Mouse (Mus musculus) adrenal gland, postnatal 14 days (tissue): ENCODE results near the gene Ttc9b. TPM values are rescaled to one million over a fixed set of nuclear protein-coding genes. Genes with fewer than 3 reads are reported as not detected.
"Not testable (repeated sequence)": the region's sequence is repeated elsewhere in the genome, so short reads cannot be mapped to it uniquely, and the experiment has no call there.

Experiments used
- DNase-seq: peaks from one replicate; pipeline ENCODE4 v3.0.0; 2021; ENCODE audit warnings: mixed read lengths
- total RNA-seq: library from RNA; stranded (reverse); gene quantifications from 2 replicates; pipeline ENCODE4 v1.2.3, GENCODE M21; 2021

The Ttc9b gene
- total RNA-seq, 1 experiment from 2014 or later = 0.26 TPM

DNA sequence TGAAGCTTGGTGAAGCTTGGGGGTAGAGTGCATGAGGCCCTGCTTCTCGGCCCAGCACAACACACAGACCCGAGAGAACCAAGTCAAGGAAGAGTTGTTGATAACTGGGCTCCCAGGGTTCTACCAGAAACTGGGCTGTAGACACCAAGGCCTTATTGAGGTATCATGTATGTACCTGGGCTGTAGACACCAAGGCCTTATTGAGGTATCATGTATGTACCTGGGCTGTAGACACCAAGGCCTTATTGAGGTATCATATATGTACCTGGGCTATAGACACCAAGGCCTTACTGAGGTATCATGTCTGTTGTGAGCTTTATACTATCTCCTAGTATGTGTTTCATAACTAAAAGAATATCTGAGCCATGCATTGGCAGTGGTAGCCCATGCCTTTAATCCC lies 18.6 kb upstream of the Ttc9b start:
- not testable (repeated sequence) for DNase-seq

DNA sequence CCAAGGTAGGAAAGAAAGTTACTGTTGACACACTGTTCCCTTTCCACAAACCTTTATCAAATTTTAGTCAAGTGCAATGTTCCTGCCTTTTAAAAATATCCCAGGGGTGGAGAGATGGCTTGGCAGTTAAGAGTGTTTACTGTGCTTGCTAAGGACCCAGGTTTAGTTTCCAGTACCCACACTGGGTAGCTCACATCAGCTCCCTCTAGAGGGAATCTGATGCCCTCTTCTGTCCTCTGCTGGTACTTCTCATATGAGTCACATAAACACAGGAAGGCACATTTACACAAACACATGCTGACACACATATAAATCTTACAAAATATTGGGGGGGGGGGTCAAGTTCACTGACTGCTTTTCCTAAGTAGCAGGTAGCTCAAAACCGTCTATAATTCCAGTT lies 9.2 kb upstream of the Ttc9b start:
- DNase-seq = no peak

DNA sequence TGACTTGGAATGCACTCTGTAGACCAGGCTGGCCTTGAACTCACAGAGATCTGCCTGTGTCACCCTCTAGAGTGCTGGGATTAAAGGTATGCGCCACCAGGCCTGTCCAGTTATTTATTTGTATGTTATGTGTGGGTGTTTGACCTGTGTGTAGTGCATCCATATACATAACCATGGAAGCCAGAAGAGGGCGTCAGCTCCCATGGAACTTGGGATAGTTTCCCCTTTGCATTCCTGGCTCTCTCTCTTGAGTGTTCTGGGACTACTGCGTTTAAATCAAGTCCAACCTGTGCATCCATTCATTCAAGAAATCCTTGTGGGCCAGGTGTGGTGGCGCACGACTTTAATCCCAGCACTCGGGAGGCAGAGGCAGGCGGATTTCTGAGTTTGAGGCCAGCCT lies 7.2 kb upstream of the Ttc9b start:
- no peak for DNase-seq

DNA sequence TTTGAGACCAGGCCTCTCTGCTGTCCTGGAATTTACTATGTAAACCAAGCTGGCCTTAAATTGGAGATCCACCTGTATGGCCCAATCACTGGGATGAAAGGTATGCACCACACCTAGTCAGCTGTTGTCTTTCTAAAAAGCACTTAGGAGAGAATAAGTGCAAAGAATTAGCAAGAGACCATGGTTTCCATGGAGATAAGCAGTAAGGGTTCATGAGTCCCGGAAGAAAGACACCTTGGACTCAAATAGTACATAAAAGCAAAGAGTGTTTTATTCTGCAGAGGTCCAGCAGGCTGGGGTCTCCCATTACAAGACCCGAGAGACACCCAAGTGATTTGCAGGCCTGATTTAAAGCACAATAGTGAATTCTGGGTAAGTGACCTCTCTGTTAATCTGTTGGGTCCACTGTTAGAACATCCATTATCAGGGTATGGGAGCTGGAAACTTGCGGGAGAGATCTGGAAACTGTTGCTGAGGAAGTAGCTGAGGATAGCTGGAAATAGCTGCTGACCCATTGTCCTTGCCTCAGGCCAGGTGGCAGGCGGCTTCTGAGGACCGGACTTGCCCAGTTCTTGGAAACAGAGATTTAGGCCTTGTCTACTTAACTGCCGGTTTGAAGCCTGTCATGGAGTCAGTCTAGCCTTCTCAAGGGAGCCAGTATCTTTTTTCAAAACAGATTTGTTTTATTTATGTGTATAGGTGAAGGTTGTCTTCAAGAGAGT lies 6.3 kb upstream of the Ttc9b start:
- no peak for DNase-seq

DNA sequence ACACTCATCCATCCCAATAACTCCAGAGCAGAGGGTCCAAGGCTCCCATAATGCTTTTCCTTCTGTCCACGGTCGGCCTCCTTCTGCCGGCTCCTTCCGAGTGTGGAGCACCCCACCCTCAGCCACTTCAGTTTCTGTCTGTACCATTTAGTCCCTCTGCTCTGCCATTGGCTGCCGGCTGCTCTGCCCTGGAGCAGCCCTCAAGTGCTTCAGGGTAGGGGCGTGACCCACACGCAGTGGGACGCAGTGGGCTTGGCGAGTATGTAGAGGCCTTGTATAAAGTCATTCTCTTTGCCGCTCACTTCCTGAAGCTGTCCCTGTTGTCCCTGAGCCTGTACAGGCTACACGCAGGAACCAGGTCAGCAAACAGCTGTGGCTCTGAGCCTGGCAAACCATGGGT lies 4.0 kb upstream of the Ttc9b start:
- DNase-seq = no peak

DNA sequence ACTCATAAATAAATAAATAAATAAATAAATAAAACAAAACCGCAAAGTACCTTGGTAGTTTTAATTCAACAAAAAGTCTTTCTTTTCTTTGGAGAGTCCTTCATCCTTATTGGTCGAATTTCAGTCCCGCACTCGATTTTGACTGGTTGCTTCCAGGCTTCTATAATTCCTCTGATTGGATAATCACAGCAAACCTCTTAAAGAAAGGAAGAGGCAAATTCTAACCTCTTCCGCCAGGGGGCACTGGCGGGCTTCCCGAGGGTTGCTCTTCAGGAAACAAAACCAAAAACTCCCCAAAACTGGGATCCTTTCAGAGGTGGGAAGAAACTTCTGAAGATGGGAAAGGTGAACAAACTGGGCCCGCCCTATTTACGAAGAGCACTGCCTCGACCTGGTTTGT lies 2.8 kb upstream of the Ttc9b start:
- DNase-seq = peak; percentile 89

DNA sequence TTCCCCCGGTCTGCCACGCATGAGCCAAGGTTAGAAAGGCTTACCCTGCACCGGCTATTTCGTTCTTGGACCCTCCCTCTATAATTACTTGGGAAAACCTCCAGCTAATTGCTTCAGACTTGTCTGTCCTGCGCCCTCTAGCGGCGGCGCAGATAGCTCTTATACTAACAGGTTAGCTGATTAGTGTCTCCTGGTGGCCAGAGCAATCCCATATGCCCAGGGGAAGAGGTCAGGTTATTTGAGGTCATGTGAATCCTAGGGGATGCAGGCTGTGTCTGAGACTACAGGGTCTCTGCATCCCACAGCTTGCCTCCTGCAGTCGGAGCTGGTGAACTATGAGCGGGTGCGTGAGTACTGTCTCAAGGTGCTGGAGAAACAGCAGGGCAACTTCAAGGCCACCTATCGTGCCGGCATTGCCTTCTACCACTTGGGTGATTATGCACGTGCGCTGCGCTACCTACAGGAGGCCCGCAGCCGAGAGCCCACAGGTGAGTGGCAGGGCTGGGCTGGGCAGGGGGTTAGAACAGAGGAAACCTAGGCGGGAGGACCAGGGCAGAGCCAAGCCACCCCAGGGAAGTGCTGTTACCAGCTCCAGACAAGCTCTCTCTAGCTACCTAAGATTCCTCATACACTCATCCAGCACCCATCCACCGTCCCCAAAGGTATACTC lies 1.0 kb downstream of the Ttc9b start:
- DNase-seq = peak; percentile 36

DNA sequence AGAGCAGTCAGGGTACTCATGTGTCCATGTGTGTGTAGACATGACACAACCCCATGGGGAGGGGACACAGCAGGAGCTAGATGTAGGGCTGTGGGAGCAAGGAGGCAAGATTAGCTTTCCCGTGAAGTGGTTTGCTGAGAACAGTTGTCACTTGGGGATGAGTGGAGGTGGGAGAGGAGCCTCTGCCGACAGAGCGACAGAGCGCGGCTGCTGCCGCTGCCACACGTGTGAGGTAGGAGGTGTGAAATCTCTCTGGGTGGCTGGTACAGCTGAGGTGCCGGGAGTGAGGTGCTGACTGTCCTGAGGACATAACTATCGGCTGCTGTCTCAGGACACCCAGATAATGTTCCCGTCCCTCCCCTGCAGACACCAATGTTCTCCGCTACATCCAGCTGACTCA lies 1.8 kb downstream of the Ttc9b start:
- no peak for DNase-seq

DNA sequence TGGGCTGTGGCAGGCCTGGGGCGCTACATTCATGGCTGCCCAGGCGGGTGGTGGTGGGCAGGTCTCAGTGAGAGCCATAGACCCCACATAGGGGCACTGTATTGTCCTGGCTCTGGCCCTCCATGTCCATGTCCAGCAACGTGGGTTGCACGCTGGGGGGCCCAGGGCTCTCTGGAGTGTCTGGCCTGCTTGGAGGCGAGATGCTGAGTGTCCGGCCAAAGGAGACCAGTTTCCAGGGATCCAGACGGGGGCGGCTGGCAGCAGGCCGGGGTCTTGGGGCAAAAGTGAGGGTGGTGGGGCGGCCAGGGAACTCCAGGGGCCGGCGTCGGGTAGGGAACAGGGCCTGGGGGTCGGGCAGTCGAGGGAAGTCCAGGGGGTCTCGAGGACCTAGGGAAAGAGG lies 2.9 kb downstream of the Ttc9b start:
- DNase-seq = no peak

DNA sequence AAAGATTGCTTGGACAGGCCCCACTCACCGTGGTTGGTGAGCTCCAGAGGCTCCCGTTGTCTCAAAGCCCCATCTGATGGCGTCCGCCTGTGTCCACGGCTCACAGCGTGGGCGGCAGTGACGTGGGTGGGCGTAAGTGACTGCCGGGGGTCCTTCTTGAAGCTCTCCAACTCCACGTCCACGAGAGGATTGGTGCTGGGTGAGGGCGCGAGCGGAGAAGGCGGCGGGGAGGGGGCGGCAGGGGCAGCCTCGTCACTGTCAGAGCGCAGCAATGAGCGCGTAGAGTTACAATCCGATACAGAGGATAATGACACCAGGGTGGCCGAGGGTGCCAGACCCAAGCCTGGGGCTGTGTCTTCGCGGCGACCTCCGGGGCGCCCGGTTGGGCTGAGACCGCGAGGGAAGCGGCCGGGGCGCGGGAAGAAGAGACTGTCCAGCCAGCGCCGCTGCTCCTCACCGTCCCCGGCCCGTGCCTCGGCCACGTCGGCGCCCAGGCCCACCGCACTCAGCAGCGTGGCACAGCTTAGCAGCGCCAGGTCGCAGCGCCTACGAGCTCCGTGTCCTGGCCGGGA lies 4.2 kb downstream of the Ttc9b start:
- DNase-seq = no peak

DNA sequence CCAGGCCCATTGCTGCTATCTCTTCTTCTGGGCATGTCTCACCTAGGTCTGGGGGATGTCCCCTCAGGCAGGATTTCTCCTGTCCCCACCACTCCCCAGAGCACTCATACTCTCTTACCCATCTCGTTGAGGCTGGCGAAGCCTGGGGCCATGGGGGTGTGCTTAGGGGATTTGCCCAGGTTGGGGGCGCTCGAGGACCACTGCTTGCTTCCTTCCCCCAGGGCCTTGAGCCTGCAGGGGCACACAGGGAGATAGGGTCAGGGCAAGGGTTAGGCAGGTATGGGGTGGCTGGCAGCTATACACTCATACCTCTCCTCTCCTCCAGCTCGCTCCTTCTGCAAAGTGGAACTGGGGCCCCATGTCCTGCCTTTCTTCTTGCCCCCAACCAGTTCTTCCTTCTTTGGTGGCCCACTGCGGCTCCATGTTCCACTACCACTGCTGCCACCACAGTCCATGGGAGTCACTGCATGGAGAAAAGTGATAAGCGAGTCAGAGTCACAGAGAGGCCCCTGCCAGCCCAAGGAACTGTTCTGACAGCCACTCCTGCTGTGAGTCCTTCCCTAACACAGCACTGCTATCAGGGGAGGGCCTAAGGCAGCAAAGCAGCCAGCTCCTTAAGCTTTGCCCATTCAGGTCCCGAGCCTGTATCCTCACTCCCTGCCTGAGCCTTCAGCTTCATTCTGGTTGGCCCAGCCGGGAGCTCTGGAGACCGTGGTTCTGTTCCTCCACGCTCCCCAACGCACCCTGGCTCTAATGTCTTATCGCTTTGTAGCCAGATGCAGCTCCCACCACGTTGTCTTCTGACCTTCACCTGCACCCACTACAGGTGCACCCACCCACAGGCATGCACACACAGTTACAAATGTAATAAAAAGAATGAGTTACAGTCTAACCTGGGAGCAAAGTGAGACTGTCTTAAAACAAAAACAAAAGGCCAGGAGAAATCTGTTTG lies 5.3 kb downstream of the Ttc9b start:
- no peak for DNase-seq

DNA sequence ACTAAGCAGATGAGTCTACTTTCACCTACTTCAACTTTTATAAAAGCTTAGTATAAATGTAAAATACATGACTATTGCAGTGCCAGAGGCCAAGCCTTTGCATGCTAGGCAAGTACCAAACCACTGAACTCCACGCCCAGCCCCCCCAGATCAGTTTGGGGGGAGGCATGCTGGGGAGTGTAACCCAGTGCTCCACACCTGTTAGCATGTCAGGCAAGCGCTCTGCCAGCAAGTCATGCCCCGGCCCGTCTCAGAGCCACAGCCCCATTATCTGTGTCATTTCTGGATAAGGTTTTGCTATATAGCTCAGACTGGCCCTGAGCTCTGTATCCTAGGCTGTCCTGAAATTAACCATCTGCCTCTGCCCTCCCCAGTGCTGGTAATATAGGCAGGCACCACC lies 8.3 kb downstream of the Ttc9b start:
- DNase-seq = no peak

DNA sequence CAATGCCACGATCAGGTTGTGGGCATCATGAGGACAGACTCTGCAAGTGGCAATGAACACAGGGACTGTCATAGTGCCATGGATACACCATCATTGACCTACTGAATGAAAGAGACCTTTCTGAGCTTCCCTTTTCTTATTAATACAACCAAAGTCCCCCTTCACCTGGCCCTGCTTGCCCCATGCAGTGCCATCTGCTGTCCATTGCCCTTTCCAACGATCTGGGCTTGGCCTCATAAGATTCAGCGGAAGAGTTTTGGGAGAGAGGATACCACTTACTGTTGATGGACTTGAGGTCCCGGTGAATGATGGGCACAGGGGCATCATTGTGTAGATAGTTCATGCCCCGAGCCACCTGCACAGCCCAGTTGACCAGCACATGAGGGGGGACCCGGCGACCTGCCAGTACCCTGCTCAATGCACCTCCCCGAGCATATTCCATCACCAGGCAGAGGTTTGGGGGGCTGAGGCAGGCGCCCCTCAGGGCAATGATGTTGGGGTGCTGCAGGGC lies 19.4 kb downstream of the Ttc9b start:
- DNase-seq = no peak

DNA sequence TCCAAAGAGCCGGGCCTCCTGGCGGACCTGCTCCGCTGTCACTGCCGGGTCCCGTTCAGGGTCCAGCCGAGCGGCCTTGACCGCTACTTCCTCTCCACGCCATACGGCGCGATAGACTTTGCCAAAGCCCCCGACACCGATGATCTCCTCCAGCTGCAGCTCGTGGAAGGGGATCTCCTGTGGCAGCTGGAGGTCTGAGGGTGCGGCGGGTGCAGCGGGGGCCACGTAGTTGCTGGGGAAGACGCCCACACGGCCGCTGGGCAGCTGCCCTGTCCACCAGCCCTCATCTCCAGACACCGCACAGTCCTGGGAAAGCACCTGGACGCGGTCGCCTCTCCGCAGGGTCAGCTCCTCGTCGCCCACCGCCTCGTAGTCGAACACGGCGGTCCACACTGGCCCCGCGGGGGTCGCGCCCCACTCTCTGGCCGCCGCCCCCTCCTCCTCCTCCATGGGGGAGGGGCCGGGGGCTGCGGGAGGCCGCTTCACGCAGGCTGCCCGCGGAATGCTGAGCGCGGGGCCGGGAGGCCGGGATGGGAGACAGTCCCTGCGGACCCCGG lies 19.9 kb downstream of the Ttc9b start:
- peak; percentile 28 for DNase-seq

DNA sequence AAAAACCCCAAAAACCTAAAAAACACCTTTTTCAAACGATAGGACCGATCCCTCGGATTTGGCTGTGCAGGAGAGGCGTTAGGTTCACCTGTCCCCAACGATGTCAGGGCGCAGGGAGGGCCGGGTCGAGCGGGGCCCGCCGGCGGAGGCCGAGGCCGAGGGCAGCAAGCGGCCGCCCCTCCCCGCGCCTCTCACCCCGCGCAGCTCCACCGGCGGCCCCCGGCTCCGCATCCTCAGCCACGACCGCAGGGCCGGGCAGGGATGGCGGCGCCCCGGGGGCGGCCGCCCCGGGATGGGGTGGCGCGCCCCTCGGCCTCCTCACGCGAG lies 20.4 kb downstream of the Ttc9b start:
- no peak for DNase-seq

DNA sequence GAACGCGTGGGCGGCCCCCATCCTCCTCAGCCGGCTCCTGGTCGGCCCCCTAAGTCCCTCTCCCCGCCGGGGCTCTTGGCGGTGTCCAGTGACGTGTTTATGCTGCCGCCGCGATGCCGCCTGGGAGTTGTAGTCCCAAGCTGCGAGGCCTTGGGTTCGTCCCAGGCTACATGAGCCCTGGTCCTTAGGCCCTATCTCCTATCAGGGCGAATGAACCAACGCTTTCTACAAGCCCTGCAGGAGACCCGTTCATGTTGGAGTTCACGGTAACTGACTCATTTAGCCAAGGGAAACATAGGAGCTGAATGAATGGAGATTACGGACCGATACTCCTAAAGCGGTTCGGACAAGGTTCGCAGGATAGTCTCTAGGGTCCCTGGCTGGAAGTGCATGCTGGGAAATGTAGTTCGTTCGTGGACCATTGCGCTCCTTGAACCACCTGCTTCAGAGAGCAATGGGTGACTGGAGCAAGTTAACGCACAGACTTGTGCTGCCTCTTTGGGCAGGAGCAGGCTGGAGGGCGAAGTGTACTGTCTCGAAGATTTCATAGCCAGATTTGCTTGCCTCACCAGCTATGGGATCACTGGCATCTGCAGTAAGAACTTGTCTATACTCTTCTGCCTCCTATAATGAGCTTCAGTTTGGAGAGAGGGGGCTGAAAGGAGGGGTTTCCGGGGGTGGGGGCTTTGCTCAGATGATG lies 21.0 kb downstream of the Ttc9b start, which contains the start of gene Map3k10:
Gene Map3k10, minus strand, starts transcription at position 77 of the 700 bp plus-strand sequence.
- DNase-seq = peak; percentile 95

DNA sequence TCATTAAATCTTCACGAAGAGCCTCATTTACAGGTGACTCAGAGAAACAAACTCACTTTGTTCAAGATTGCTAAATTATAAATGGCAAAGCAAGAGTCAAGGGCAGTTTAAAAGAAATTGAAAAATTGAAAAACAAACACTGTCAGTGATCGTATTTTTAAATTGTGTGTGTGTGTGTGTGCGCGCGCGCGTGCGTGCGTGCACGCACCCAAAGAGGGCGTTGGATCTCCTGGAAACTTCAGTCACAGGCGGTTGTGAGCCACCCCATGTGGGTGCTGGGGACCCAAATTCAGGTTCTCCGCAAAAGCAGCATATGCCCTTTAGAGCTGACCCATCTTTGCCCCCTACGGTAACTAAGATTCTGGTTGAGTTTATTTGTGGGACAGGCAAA lies 21.5 kb downstream of the Ttc9b start:
- DNase-seq = no peak

DNA sequence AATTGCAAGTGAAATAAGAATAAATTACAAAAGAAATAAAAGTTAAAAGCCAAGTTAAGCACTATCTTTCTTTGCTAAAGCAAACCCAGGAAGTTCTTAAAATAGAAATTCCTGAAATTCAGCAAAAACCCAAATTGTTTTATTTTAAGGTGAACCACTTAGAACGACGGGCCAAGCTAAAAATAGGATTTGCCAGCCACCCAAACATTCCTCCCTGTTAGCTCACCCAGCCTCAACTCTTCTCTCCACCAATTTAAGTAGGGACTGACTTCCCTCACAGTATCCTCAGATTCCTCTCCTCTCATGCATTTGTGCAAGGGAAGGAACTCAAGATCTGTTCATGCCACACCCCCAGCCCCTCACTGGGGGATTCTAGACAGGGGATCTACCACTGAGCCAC lies 29.5 kb downstream of the Ttc9b start:
- DNase-seq = no peak

DNA sequence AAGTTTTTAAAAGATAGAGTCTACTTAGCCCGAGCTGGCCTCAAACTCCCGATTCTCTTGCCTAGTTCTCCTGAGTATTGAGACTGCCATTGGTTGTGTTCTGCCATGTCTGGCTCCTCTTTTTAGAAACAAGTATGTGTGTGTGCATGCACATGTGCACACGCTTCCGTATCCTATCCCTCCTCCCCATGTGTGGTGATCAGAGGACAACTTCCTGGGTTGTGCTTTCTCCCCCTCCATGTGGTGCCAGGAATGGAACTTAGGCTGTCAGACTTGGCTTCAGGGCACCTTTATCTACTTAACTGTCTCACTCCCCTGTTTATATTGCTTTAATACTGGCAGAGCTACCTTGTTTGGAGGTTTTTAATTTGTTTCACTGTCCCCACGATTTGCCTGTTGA lies 31.5 kb downstream of the Ttc9b start:
- DNase-seq = no peak

DNA sequence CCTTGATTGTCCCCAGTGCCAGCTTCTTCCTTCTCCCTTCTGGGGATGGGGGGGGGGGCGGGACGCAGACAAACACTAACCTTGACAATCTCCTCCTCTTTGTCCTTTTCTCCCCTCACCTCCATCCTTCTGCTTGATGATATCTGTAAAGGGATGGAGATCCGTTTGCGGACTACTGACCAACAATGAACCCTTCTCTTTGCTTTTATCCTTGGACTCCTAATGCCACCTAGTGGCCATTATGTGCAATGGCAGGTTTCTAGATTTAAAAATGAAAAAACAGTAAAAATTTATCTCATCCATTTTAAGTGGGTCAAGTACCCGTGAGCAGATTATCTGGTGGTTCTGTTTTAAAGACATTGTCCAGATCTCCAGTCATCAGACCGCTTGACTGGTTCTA lies 32.0 kb downstream of the Ttc9b start:
- no peak for DNase-seq

DNA sequence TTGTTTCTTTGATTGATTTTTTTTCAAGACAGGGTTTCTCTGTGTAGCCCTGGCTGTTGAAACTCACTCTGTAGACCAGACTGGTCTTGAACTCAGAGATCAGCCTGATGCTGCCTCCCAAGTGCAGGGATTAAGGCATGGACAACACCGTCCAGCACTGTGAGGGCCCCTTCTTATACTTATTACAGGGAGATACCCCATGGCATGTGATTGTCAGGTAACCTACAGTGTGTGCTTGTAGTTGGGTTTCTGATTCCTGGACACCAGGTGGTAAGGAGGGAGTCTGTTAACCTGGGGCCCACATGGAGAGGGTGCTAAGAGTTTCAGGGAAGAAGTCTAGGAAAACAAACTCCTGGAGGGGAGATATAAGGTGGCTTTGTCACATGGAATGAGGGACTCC lies 33.3 kb downstream of the Ttc9b start:
- DNase-seq = no peak

DNA sequence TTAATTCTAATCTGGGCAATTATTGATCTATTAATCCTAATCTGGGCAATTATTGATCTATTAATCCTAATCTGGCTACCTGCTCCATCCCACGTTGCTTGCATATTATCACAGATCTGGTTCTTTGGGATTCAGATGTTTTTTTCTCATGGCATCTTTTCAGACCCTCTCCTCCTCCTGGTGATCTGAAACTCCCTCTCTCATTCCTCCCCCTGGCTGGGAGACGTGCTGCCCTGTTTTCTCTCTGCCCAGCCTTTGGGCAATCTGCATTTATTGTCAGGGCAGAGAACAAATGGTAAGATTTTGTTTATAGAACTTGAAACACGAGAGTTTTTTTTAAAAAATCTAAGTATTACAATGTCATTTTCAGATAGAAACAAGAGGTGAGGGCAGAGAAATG lies 34.1 kb downstream of the Ttc9b start:
- DNase-seq = no peak
